Mouse (Mus musculus) heart, adult 2 months (tissue): ENCODE data around the gene Olfr612.

ENCODE experiments used
- CTCF ChIP-seq: fragments of 200-600 bp; IDR thresholded peaks from 2 replicates; pipeline ENCODE4 v1.8.1; 2022; ENCODE audit warnings: antibody characterized with exemption, mild to moderate bottlenecking, moderate library complexity
- POLR2A ChIP-seq: fragments of 200-500 bp; IDR thresholded peaks from 2 replicates; pipeline ENCODE4 v1.6.1; 2011; ENCODE audit warnings: mild to moderate bottlenecking, low read depth, low read length, control low read depth; ENCODE audit not compliant: insufficient read depth

GRCm38 (mm10) chr7:103589803-103590202 is 47.3 kb upstream of the Olfr612 start, which contains the start of gene Olfr618:
- no peak for TF ChIP-seq CTCF
- no peak for TF ChIP-seq POLR2A
